Mouse (Mus musculus) liver, embryonic 18 days (tissue): ENCODE results near the gene Dbndd2. TPM values are rescaled to one million over a fixed set of nuclear protein-coding genes. Genes with fewer than 3 reads are reported as not detected.

Experiments used
- polyA plus RNA-seq: library from polyadenylated mRNA; depleted of rRNA; stranded (reverse); fragments of >200 nt; gene quantifications from 2 replicates; pipeline ENCODE4 v1.2.3, GENCODE M21; 2012; rRNA removed

Dbndd2 gene
- 11.3 and 12.0 TPM in 2 replicates for polyA plus RNA-seq

GRCm38 (mm10) chr2:164485681-164486257 is at the start of gene Dbndd2:
Gene Dbndd2 (plus strand): TSS chr2:164486106.

DNA sequence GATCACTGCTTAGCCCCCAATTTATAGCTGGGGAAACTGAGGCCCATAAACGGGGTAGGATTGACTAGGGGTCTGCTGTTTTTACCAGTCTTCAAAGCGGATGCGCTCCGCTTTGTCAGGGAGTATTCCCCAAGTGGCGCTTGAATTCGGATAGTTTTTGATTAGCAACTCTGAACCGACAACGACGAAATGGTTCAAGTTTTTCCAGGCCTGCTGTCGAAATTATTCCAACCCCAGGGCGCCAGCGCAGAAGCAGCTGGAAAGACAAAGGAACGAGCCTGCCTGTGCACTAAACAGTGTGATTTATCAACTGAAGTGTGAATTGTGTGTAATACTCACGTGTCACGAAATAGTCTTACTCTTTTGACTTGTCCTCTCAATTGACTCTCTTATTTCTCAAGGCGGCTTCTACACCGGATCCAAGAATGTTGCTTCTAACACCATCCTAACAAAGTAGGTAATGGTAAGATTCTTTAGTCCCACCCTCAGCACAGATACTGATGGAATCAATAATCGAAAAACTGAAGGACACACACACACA is 42.4 kb upstream of the Dbndd2 start, which contains the start of gene Sdc4:
Gene Sdc4, minus strand, starts transcription at position 428 of the 541 bp plus-strand sequence.

DNA sequence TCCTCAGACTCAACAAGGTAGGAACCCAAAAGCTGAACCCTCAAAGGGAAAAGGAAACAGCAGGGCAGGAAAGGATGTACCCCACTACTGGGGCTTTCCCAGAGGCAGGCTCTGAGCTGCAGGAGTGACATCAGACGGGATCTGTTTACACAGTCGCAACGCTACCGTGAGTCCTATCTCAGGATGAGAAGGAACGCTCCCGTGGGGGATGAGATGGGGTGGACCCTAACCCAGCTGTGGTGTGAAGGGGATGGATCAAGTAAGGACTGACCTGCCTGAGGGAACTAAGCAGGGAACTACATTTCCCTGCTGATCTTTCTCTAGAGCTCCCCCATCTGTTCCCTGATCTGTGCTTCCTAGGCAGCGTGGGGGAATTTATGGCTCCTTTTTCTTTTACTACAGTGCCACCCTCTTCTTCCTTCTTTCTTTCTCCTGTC is 29.0 kb upstream of the Dbndd2 start, which contains the start of gene Sys1:
Gene Sys1, plus strand, starts transcription at position 101 of the 437 bp plus-strand sequence.

GRCm38 (mm10) chr2:164460745-164461551 is 25.0 kb upstream of the Dbndd2 start, which contains the start of gene Gm20458:
Gene Gm20458 (plus strand): TSS chr2:164460967.

GRCm38 (mm10) chr2:164473624-164474023 is 12.3 kb upstream of the Dbndd2 start, which contains the start of gene Trp53tg5:
Gene Trp53tg5 (minus strand): TSS chr2:164473724.

GRCm38 (mm10) chr2:164496847-164497690 is 11.2 kb downstream of the Dbndd2 start, which contains the start of gene Pigt:
Gene Pigt (plus strand): TSS chr2:164497520.

Other genes with a start within 250 kb of the Dbndd2 start
- gene Svs2, start 247.6 kb upstream of the Dbndd2 start, polyA plus RNA-seq, result not detected in 2 replicates
- not detected in 2 replicates for gene Svs3b, start 229.5 kb upstream of the Dbndd2 start, polyA plus RNA-seq
- gene Svs4, start 207.6 kb upstream of the Dbndd2 start, polyA plus RNA-seq, result not detected in 2 replicates
- gene Svs3a, start 196.8 kb upstream of the Dbndd2 start, polyA plus RNA-seq, result not detected in 2 replicates
- gene Svs6, start 169.4 kb upstream of the Dbndd2 start, polyA plus RNA-seq, result not detected in 2 replicates
- gene Svs5, start 153.4 kb upstream of the Dbndd2 start, polyA plus RNA-seq, result not detected in 2 replicates
- 25.7 and 26.9 TPM in 2 replicates for gene Slpi, start 97.0 kb upstream of the Dbndd2 start, polyA plus RNA-seq
- 0.01 and 0.13 TPM in 2 replicates for gene Rbpjl, start 83.0 kb upstream of the Dbndd2 start, polyA plus RNA-seq
- gene Matn4, start 80.9 kb upstream of the Dbndd2 start, polyA plus RNA-seq, result 0.17 and 0.21 TPM in 2 replicates
- 46.8 and 52.3 TPM in 2 replicates for gene Sdc4, start 42.2 kb upstream of the Dbndd2 start, polyA plus RNA-seq
- 20.3 and 20.5 TPM in 2 replicates for gene Sys1, start 29.1 kb upstream of the Dbndd2 start, polyA plus RNA-seq
- gene Gm20458, start 25.1 kb upstream of the Dbndd2 start, polyA plus RNA-seq, result 0.55 and 0.61 TPM in 2 replicates
- gene Trp53tg5, start 12.4 kb upstream of the Dbndd2 start, polyA plus RNA-seq, result not detected in 2 replicates
- gene Pigt, start 11.4 kb downstream of the Dbndd2 start, polyA plus RNA-seq, result 15.6 and 19.3 TPM in 2 replicates
- 1.6 and 2.0 TPM in 2 replicates for gene Wfdc2, start 76.3 kb downstream of the Dbndd2 start, polyA plus RNA-seq
- gene Spint3, start 87.4 kb downstream of the Dbndd2 start, polyA plus RNA-seq, result not detected in 2 replicates
- 0.05 and 0.06 TPM in 2 replicates for gene Wfdc6a, start 99.3 kb downstream of the Dbndd2 start, polyA plus RNA-seq
- gene Eppin, start 107.5 kb downstream of the Dbndd2 start, polyA plus RNA-seq, result not detected in 2 replicates
- not detected in 2 replicates for gene Wfdc6b, start 127.4 kb downstream of the Dbndd2 start, polyA plus RNA-seq
- not detected in 2 replicates for gene Wfdc8, start 127.5 kb downstream of the Dbndd2 start, polyA plus RNA-seq
- gene Wfdc16, start 152.7 kb downstream of the Dbndd2 start, polyA plus RNA-seq, result not detected in 2 replicates
- not detected in 2 replicates for gene Wfdc10, start 169.9 kb downstream of the Dbndd2 start, polyA plus RNA-seq
- not detected in 2 replicates for gene Wfdc9, start 170.5 kb downstream of the Dbndd2 start, polyA plus RNA-seq
- gene Wfdc11, start 188.0 kb downstream of the Dbndd2 start, polyA plus RNA-seq, result not detected in 2 replicates
- gene Wfdc13, start 199.0 kb downstream of the Dbndd2 start, polyA plus RNA-seq, result not detected in 2 replicates
- not detected in 2 replicates for gene Spint4, start 212.4 kb downstream of the Dbndd2 start, polyA plus RNA-seq
- gene Spint5, start 229.2 kb downstream of the Dbndd2 start, polyA plus RNA-seq, result not detected in 2 replicates